Mouse (Mus musculus): ENCODE measurements around the gene Tcl1b2.

- no peak for TF ChIP-seq POLR2A (IDR thresholded peaks at IDR 0.05; ENCODE audit: extremely low read depth, insufficient read depth, low read length)
- TF ChIP-seq CTCF (IDR thresholded peaks at IDR 0.05; ENCODE audit: extremely low read depth, insufficient read depth, low read length): no peak
Observed at GRCm38 (mm10) chr12:105112321-105112988, 33.4 kb upstream of the Tcl1b2 start.

Data from cortical plate, adult 2 months (tissue).